Mouse (Mus musculus): Measurements from ENCODE around the gene Hspg2. TPM values are rescaled to one million over a fixed set of nuclear protein-coding genes. Genes with fewer than 3 reads are reported as not detected.
A peak's percentile ranks its signal among the peaks of the same experiment; 100 is the strongest.

The Hspg2 gene
- polyA plus RNA-seq, 1 experiment from 2014 or later, result 67.5 TPM

DNA sequence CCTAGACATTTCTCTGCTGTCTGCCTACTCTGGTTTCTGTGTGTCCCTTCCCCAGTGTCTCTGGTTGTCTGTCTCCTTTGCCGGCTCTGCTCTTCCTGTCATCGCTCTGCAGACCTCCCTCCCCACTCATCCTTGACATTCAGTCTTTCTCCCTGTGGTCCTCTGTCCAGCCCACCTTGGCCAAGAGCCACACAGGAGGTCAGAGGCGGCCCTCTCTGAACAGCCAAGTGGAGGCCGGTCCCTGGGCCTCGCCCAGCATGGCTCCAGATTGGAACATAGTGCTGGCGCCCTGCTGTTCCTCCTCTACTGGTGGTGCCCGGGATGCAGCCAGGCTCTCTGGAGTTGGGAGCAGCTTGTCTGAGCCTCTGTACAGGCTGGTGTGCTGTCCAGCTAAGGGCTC is 34.2 kb downstream of the Hspg2 start:
- Histone ChIP-seq H3K4me2 (ENCODE audit: low read length) (no peak overlapping the region), H3K27me3 (ENCODE audit: control insufficient read depth, insufficient read depth, low read length) (no peaks in the 10 kb centered on the region), H3K36me3 (ENCODE audit: control insufficient read depth, insufficient read depth, low read length) (peaks cover 67% of the 10 kb centered on the region), H3K4me3 (ENCODE audit: control insufficient read depth in 1 of 2, insufficient read depth in 1 of 2, low read depth in 1 of 2, low read length in 2 of 2) (no peak overlapping the region), H3K9me3 (ENCODE audit: control insufficient read depth, low read length) (no peaks in the 10 kb centered on the region), H3K27ac (replicated peaks in 1 of 2; ENCODE audit: control insufficient read depth in 1 of 2, insufficient read depth in 1 of 2, low read depth in 2 of 2, low read length in 2 of 2) (no peak overlapping the region), H3K4me1 (ENCODE audit: control insufficient read depth in 2 of 2, insufficient read depth in 2 of 2, low read length in 2 of 2) (peaks cover 35 to 56% of the 10 kb centered on the region in 2 experiments), H3K9ac (ENCODE audit: low read length) (peak overlapping the region; percentile 25)
- ATAC-seq (ENCODE audit: insufficient number of reproducible peaks, insufficient read depth, low FRiP score, low read depth), result no peak
- 52% methylated on average over 7 of the region's 7 CpGs for WGBS

DNA sequence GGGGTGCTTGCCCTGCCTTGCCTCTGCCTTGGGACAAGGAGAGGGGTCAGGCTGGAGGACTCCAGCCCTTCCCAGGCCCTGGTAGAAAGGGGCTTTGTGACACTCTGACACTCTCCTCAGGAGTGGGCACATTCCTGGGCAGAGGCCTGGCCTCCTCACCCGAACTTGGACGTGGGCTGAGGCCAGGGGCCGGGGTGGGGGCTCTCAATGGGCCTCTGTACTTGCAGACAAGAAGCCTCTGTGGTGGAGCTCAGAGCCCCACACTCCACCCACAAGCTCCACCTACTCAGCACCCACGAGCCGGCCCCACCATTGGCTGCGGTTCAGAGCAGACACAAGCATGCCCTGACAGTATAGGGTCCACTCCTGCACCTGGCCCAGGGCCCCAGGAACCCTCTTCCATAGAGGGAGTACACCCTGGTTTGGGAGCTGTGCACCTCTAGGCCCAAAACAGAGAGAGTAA is 35.0 kb downstream of the Hspg2 start:
- Histone ChIP-seq H3K4me3 (ENCODE audit: control insufficient read depth in 1 of 2, insufficient read depth in 1 of 2, low read depth in 1 of 2, low read length in 2 of 2) (no peak overlapping the region), H3K4me2 (ENCODE audit: low read length) (no peak overlapping the region), H3K36me3 (ENCODE audit: control insufficient read depth, insufficient read depth, low read length) (peaks cover 75% of the 10 kb centered on the region), H3K9ac (ENCODE audit: low read length) (0 out of 2 replicates have a peak overlapping the region, but pooled peaks have one; percentile 21), H3K4me1 (ENCODE audit: control insufficient read depth in 2 of 2, insufficient read depth in 2 of 2, low read length in 2 of 2) (peaks cover 28 to 49% of the 10 kb centered on the region in 2 experiments), H3K9me3 (ENCODE audit: control insufficient read depth, low read length) (no peaks in the 10 kb centered on the region), H3K27me3 (ENCODE audit: control insufficient read depth, insufficient read depth, low read length) (no peaks in the 10 kb centered on the region), H3K27ac (replicated peaks in 1 of 2; ENCODE audit: control insufficient read depth in 1 of 2, insufficient read depth in 1 of 2, low read depth in 2 of 2, low read length in 2 of 2) (no peak overlapping the region)
- ATAC-seq (ENCODE audit: insufficient number of reproducible peaks, insufficient read depth, low FRiP score, low read depth), result no peak
- 69% methylated on average over 6 of the region's 6 CpGs for WGBS

DNA sequence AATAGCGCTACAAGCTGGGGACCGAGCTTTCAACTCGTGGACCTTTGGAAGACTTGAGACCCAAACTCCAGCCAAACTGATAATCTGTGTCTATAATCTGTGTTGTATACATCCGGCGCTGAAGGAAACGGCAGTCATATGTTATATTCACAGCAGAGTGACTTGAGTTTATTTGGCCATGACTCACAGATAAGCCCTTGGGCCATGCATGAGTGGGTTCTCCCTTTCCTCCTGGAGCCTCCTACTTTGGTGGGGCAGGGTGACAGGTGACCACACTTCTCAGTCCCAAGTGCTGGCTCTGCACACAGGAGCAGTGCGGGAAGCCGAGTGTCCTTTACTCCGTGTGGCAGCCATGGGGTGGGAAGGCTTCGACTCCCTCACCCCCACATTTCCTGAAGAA is 38.1 kb downstream of the Hspg2 start:
- Histone ChIP-seq H3K27me3 (ENCODE audit: control insufficient read depth, insufficient read depth, low read length) (no peaks in the 10 kb centered on the region), H3K4me3 (ENCODE audit: control insufficient read depth in 1 of 2, insufficient read depth in 1 of 2, low read depth in 1 of 2, low read length in 2 of 2) (no peak overlapping the region), H3K9ac (ENCODE audit: low read length) (no peak overlapping the region), H3K4me1 (ENCODE audit: control insufficient read depth in 2 of 2, insufficient read depth in 2 of 2, low read length in 2 of 2) (peaks cover 5 to 20% of the 10 kb centered on the region in 2 experiments), H3K9me3 (ENCODE audit: control insufficient read depth, low read length) (no peaks in the 10 kb centered on the region), H3K36me3 (ENCODE audit: control insufficient read depth, insufficient read depth, low read length) (peaks cover 97% of the 10 kb centered on the region), H3K4me2 (ENCODE audit: low read length) (no peak overlapping the region), H3K27ac (replicated peaks in 1 of 2; ENCODE audit: control insufficient read depth in 1 of 2, insufficient read depth in 1 of 2, low read depth in 2 of 2, low read length in 2 of 2) (no peak overlapping the region)
- ATAC-seq (ENCODE audit: insufficient number of reproducible peaks, insufficient read depth, low FRiP score, low read depth), result no peak
- WGBS, result 73% methylated on average over 10 of the region's 10 CpGs

DNA sequence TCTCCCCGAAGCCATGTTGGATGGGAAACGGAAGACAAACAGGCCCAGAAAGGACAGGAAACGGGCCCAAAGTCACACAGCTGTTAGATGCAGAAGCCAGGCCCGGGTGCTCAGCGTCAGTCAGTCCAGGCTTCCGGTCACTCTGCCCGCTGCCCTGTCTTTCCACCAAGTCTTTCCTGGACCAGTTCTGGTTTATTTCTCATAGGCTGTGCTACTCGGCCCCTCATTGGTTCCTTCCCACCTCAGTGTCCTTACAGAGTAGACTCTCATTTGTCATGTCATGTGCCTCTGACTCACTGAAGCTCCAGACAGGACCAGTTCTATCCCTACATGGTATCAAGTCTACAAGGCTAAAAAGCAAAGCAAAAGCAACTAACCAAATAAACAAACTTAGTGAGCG is 41.0 kb downstream of the Hspg2 start:
- Histone ChIP-seq H3K9ac (ENCODE audit: low read length) (no peak overlapping the region), H3K4me1 (ENCODE audit: control insufficient read depth in 2 of 2, insufficient read depth in 2 of 2, low read length in 2 of 2) (no peaks in the 10 kb centered on the region), H3K9me3 (ENCODE audit: control insufficient read depth, low read length) (no peaks in the 10 kb centered on the region), H3K4me2 (ENCODE audit: low read length) (no peak overlapping the region), H3K36me3 (ENCODE audit: control insufficient read depth, insufficient read depth, low read length) (peaks cover 98% of the 10 kb centered on the region), H3K27ac (replicated peaks in 1 of 2; ENCODE audit: control insufficient read depth in 1 of 2, insufficient read depth in 1 of 2, low read depth in 2 of 2, low read length in 2 of 2) (0 out of 4 replicates have a peak overlapping the region, but pooled peaks of 1 of the 2 experiments have one; percentile 14), H3K27me3 (ENCODE audit: control insufficient read depth, insufficient read depth, low read length) (no peaks in the 10 kb centered on the region), H3K4me3 (ENCODE audit: control insufficient read depth in 1 of 2, insufficient read depth in 1 of 2, low read depth in 1 of 2, low read length in 2 of 2) (no peak overlapping the region)
- no peak for ATAC-seq (ENCODE audit: insufficient number of reproducible peaks, insufficient read depth, low FRiP score, low read depth)
- 77% methylated on average over 9 of the region's 9 CpGs for WGBS

DNA sequence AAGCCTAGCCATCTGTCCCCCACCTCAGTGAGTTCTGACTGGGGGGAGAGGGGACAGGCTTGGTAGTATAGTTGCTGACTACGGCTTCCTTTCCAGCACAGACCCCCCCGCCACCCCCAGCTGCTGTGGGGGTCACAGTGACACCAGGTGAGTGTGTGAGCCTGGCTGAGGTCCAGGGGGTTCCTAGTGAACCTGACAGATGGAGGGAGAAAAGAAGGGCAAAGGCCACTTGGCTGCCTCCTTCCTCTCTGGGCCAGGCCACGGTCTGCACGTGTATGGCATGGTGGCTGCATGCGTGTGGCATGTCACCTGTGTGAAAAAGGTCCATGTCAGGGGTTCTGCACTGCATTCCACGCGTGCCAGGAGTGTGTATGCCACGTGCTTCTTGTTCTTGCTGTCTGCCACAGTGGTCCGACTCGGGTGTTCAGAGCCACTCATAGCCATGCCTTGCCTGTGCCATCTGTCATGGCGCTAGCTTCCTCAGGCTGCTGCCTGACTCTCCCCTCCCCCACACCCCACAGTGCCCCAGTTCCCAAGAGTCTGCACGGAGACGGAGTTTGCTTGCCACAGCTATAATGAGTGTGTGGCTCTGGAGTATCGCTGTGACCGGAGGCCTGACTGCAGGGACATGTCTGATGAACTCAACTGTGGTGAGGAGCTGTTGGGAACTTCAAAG is 41.6 kb downstream of the Hspg2 start:
- no peak overlapping the region for H3K4me3 ChIP-seq (ENCODE audit: control insufficient read depth in 1 of 2, insufficient read depth in 1 of 2, low read depth in 1 of 2, low read length in 2 of 2)
- H3K9me3 ChIP-seq (ENCODE audit: control insufficient read depth, low read length), result no peaks in the 10 kb centered on the region
- no peaks in the 10 kb centered on the region for H3K27me3 ChIP-seq (ENCODE audit: control insufficient read depth, insufficient read depth, low read length)
- H3K27ac ChIP-seq (replicated peaks in 1 of 2; ENCODE audit: control insufficient read depth in 1 of 2, insufficient read depth in 1 of 2, low read depth in 2 of 2, low read length in 2 of 2), result 0 out of 4 replicates have a peak overlapping the region, but pooled peaks of 1 of the 2 experiments have one; percentile 14
- H3K9ac ChIP-seq (ENCODE audit: low read length), result no peak overlapping the region
- no peak for ATAC-seq (ENCODE audit: insufficient number of reproducible peaks, insufficient read depth, low FRiP score, low read depth)
- H3K36me3 ChIP-seq (ENCODE audit: control insufficient read depth, insufficient read depth, low read length), result peaks cover 98% of the 10 kb centered on the region
- WGBS, result 84% methylated on average over 15 of the region's 15 CpGs
- no peak overlapping the region for H3K4me2 ChIP-seq (ENCODE audit: low read length)
- H3K4me1 ChIP-seq (ENCODE audit: control insufficient read depth in 2 of 2, insufficient read depth in 2 of 2, low read length in 2 of 2), result no peaks in the 10 kb centered on the region

DNA sequence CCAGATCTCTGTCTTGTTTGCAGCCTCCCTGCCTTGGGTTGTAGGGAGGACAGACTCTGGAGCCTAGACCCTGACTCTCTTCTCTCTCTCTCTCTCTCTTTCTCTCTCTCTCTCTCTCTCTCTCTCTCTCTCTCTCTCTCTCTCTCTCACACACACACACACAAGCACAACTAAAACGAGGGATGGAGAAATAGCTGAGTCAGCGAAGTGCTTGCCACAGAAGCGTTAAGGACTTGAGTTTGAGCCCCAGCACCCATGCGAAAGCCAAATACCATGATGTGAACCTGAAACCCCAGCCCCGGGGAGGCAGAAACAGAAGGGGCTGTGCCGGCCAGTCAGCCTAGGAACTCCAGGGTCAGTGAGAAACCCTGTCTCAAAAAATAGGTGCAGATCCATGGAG is 44.3 kb downstream of the Hspg2 start:
- Histone ChIP-seq H3K4me1 (ENCODE audit: control insufficient read depth in 2 of 2, insufficient read depth in 2 of 2, low read length in 2 of 2) (no peaks in the 10 kb centered on the region; a peak in 1 of 4 replicates), H3K27ac (replicated peaks in 1 of 2; ENCODE audit: control insufficient read depth in 1 of 2, insufficient read depth in 1 of 2, low read depth in 2 of 2, low read length in 2 of 2) (no peak overlapping the region), H3K9ac (ENCODE audit: low read length) (no peak overlapping the region), H3K27me3 (ENCODE audit: control insufficient read depth, insufficient read depth, low read length) (no peaks in the 10 kb centered on the region), H3K36me3 (ENCODE audit: control insufficient read depth, insufficient read depth, low read length) (peaks cover 100% of the 10 kb centered on the region), H3K4me3 (ENCODE audit: control insufficient read depth in 1 of 2, insufficient read depth in 1 of 2, low read depth in 1 of 2, low read length in 2 of 2) (no peak overlapping the region), H3K4me2 (ENCODE audit: low read length) (no peak overlapping the region), H3K9me3 (ENCODE audit: control insufficient read depth, low read length) (no peaks in the 10 kb centered on the region)
- ATAC-seq (ENCODE audit: insufficient number of reproducible peaks, insufficient read depth, low FRiP score, low read depth), result no peak
- 83% methylated on average over 6 of the region's 6 CpGs for WGBS

DNA sequence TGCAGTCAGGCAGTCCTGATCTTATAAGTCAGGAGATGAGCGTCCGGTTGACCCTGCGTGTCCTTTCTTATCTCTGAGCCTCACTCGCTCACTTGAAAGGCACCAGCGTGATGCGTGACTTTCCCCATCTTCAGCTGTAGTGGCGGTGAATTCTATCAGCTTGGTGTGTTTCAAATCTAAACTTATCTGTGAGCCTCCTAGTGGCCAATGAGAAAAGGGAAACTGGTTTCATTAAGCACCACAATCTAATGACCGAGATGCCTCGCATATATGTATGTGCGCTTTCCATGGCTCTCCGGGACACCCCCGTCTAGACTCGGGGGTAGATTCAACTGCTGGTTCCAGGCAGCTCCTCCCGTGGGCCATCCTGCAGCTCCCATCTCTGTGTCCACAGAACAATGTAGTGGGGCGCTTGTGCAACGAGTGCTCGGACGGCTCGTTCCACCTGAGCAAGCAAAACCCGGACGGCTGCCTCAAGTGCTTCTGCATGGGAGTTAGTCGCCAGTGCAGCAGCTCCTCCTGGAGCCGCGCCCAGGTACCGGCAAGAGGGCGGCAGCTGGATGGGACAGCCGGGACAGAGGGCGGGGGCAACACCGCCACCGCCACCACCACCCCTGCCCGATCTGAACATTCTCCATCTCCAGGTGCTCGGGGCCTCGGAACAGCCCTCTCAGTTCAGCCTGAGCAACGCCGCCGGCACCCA is 49.6 kb downstream of the Hspg2 start:
- Histone ChIP-seq H3K4me1 (ENCODE audit: control insufficient read depth in 2 of 2, insufficient read depth in 2 of 2, low read length in 2 of 2) (no peaks in the 10 kb centered on the region; a peak in 1 of 4 replicates), H3K27me3 (ENCODE audit: control insufficient read depth, insufficient read depth, low read length) (no peaks in the 10 kb centered on the region), H3K9me3 (ENCODE audit: control insufficient read depth, low read length) (no peaks in the 10 kb centered on the region), H3K9ac (ENCODE audit: low read length) (no peak overlapping the region), H3K4me3 (ENCODE audit: control insufficient read depth in 1 of 2, insufficient read depth in 1 of 2, low read depth in 1 of 2, low read length in 2 of 2) (no peak overlapping the region), H3K36me3 (ENCODE audit: control insufficient read depth, insufficient read depth, low read length) (peaks cover 100% of the 10 kb centered on the region), H3K4me2 (ENCODE audit: low read length) (no peak overlapping the region), H3K27ac (replicated peaks in 1 of 2; ENCODE audit: control insufficient read depth in 1 of 2, insufficient read depth in 1 of 2, low read depth in 2 of 2, low read length in 2 of 2) (no peak overlapping the region)
- no peak for ATAC-seq (ENCODE audit: insufficient number of reproducible peaks, insufficient read depth, low FRiP score, low read depth)
- WGBS, result 71% methylated on average over 36 of the region's 36 CpGs
